Mouse (Mus musculus): ENCODE measurements around the gene Ccdc184. TPM values are rescaled to one million over a fixed set of nuclear protein-coding genes. Genes with fewer than 3 reads are reported as not detected.

Ccdc184 gene
- total and polyA plus RNA-seq, 3 experiments, result 0.52 TPM; not detected in 2

DNA sequence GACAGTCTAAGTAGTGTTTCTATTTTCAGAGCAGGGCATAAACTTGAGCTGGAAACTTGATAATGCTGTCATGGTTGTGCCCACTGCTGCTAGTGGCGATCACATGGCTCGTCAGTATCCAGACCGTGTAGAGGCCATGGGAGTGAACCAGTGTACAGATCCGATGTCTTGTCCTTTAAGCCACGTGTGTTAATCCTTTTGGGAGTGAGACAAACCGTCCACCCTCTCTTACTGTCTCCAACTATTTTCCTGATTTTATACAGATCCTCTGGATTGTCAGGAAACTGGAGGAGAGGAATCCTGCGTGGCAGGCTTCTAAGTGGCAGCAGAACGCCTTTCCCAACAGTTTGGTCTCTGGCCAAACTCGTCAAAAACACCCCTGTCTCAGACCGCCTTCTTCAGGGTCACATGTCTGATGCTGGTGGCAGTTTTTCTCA lies 17.8 kb upstream of the Ccdc184 start:
- peaks cover 6 to 12% of the 10 kb centered on the region in 2 experiments; a peak in 3 of 4 replicates for H3K4me1 ChIP-seq (ENCODE audit: control insufficient read depth in 1 of 2, insufficient read depth in 2 of 2, low read length in 2 of 2)
- TF ChIP-seq TAL1 (IDR thresholded peaks at IDR 0.05; ENCODE audit: low read length), result no peak
- TF ChIP-seq RCOR1 (IDR thresholded peaks at IDR 0.05; ENCODE audit: low read depth, low read length), result no peak
- TF ChIP-seq TCF12 (IDR thresholded peaks at IDR 0.05; ENCODE audit: low read depth, low read length), result no peak
- TF ChIP-seq MAFK (IDR thresholded peaks at IDR 0.05; ENCODE audit: borderline replicate concordance, low read depth, low read length), result no peak
- TF ChIP-seq ZMIZ1 (IDR thresholded peaks at IDR 0.05; ENCODE audit: low read depth, low read length), result no peak
- TF ChIP-seq NRF1 (IDR thresholded peaks at IDR 0.05; ENCODE audit: insufficient read depth, low read depth, low read length, poor library complexity, severe bottlenecking), result no peak
- TF ChIP-seq EP300 (IDR thresholded peaks at IDR 0.05; ENCODE audit: low read depth in 1 of 2, low read length in 2 of 2), result no peak
- no peak for TF ChIP-seq ELF1 (IDR thresholded peaks at IDR 0.05; ENCODE audit: low read depth, low read length)
- TF ChIP-seq USF2 (IDR thresholded peaks at IDR 0.05; ENCODE audit: borderline replicate concordance in 1 of 2, insufficient read depth in 1 of 2, low read depth in 1 of 2, low read length in 2 of 2), result no peak
- no peak for TF ChIP-seq UBTF (IDR thresholded peaks at IDR 0.05; ENCODE audit: borderline replicate concordance, insufficient read depth, low read depth, low read length)
- no peaks in the 10 kb centered on the region for H3K9me3 ChIP-seq (replicated peaks; ENCODE audit: insufficient read depth, low read length)
- H3K27ac ChIP-seq (ENCODE audit: control insufficient read depth, low read depth, low read length), result no peak overlapping the region
- H3K9ac ChIP-seq (ENCODE audit: control insufficient read depth, low read depth, low read length, poor library complexity, severe bottlenecking), result no peak overlapping the region
- no peak for DNase-seq (ENCODE audit: low read depth, low spot score)
- H3K79me2 ChIP-seq (ENCODE audit: control insufficient read depth, insufficient read depth, low read length, poor library complexity), result peaks cover 9% of the 10 kb centered on the region
- H3K36me3 ChIP-seq (ENCODE audit: control insufficient read depth in 1 of 2, insufficient read depth in 2 of 2, low read length in 2 of 2), result peaks cover 0 to 6% of the 10 kb centered on the region in 2 experiments; a peak in 2 of 4 replicates
- peaks cover 0 to 1% of the 10 kb centered on the region in 2 experiments; a peak in 1 of 4 replicates for H3K27me3 ChIP-seq (ENCODE audit: control insufficient read depth in 1 of 2, insufficient read depth in 2 of 2, low read length in 2 of 2)
- no peak overlapping the region for H3K4me3 ChIP-seq (ENCODE audit: control insufficient read depth in 1 of 2, insufficient read depth in 1 of 2, low read depth in 2 of 2, low read length in 2 of 2)

DNA sequence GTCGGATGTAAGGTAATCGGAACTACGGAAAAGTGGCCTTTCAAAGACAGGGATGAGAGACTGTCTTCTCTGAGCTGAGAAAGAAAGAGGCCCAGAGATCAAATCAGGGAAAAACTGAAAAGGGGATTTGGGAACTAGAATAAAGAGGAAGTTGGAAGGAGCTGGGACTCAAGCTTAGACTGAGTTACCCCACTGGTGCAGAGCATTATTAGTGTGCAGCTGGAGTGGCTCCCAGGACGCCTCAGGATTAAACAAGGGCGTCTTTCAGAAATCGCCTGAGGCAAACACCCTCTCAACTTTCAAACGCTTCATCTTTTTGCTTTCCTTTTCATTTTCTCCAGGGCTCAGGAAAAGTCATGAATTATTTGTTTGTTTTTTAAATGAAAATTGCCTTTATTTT lies 14.0 kb upstream of the Ccdc184 start:
- Histone ChIP-seq H3K27me3 (ENCODE audit: control insufficient read depth in 1 of 2, insufficient read depth in 2 of 2, low read length in 2 of 2) (peaks cover 0 to 1% of the 10 kb centered on the region in 2 experiments; a peak in 1 of 4 replicates), H3K79me2 (ENCODE audit: control insufficient read depth, insufficient read depth, low read length, poor library complexity) (no peaks in the 10 kb centered on the region), H3K27ac (ENCODE audit: control insufficient read depth, low read depth, low read length) (no peak overlapping the region), H3K4me3 (ENCODE audit: control insufficient read depth in 1 of 2, insufficient read depth in 1 of 2, low read depth in 2 of 2, low read length in 2 of 2) (no peak overlapping the region), H3K9me3 (replicated peaks; ENCODE audit: insufficient read depth, low read length) (no peaks in the 10 kb centered on the region), H3K36me3 (ENCODE audit: control insufficient read depth in 1 of 2, insufficient read depth in 2 of 2, low read length in 2 of 2) (peaks cover 0 to 2% of the 10 kb centered on the region in 2 experiments; a peak in 1 of 4 replicates), H3K9ac (ENCODE audit: control insufficient read depth, low read depth, low read length, poor library complexity, severe bottlenecking) (no peak overlapping the region), H3K4me1 (ENCODE audit: control insufficient read depth in 1 of 2, insufficient read depth in 2 of 2, low read length in 2 of 2) (0 out of 4 replicates have a peak, but pooled peaks cover 0 to 2% of the 10 kb centered on the region in 2 experiments)
- TF ChIP-seq MYC (IDR thresholded peaks at IDR 0.05; ENCODE audit: low read depth, low read length) (no peak), ZNF384 (IDR thresholded peaks at IDR 0.05; ENCODE audit: low read depth, low read length) (no peak), EP300 (IDR thresholded peaks at IDR 0.05; ENCODE audit: low read depth in 1 of 2, low read length in 2 of 2) (peak in 1 of 2 experiments; percentile 34; a peak in 1 of 4 replicates), SIN3A (IDR thresholded peaks at IDR 0.05; ENCODE audit: low read length) (no peak), ELF1 (IDR thresholded peaks at IDR 0.05; ENCODE audit: low read depth, low read length) (no peak), SMC3 (IDR thresholded peaks at IDR 0.05; ENCODE audit: low read depth, low read length) (0 out of 2 replicates have a peak, but pooled peaks have one; percentile 4), GABPA (IDR thresholded peaks at IDR 0.05; ENCODE audit: low read depth, low read length) (no peak), ZMIZ1 (IDR thresholded peaks at IDR 0.05; ENCODE audit: low read depth, low read length) (no peak), MAFK (IDR thresholded peaks at IDR 0.05; ENCODE audit: borderline replicate concordance, low read depth, low read length) (no peak)
- peak; percentile 46 for DNase-seq (ENCODE audit: low read depth, low spot score)

Measured in MEL (cell line).